Mouse (Mus musculus): ENCODE results near the gene Ceacam11.

Gene Ceacam11

DNA sequence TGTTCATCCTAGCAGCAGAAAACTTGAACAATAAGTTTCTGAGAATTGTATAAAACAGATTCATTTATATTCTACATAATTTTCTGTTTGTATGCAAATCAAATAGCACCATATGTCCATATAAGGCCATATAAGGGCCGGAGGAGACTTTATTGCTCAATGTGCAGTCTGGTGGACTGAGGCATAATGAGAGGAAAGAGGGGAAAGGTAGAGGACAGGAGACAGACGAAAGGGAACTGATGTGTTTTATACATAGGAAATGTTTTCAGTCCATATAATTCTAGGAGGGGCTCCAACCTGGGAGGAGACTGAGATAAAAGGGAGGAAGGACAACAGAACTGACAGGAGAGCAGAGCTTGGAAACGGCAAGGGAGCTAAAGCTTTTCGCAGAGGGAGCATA lies at the start of gene Ceacam11:
Ceacam11 (plus strand) TSS at position 301 of the 400 bp plus-strand sequence.
- WGBS, result 76% methylated on average over 4 of the region's 4 CpGs

DNA sequence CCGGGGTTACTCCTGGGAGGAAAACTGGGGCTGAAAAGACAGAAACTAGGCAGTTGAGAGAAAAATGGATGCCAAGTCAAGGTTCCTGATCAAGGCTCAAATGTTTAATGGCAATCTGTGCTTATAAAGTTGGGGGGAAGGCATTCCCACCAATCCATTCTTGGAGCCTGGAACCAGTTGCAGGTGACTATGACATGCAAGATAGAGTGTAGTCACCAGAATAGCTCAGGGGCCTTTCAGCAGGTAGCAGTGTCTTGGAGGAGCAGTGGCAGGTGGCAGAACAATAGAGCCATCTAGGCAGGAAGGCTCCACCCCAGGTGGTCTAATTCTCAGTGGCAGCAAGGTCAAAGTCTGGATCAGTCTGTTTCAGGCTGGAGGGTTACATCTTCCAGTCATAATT lies 29.2 kb downstream of the Ceacam11 start:
- WGBS, result 98% methylated on average over 1 of the region's 1 CpGs

DNA sequence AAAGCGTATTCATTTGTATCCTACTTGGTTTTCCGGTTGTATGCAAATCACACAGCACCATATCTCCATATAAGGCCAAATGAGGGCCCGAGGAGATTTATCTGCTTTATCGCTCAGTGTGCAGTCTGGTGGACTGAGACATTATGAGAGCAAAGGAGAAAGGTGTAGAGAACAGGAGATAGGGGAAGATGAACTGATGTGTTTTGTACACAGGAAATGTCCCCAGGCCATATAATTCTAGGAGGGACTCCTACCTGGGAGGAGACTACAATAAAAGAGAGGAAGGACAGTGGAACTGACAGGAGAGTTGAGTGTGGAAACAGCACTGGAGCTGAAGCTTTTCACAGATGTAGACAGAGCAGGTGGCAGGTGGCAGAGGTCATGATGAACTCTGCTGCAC lies 37.7 kb downstream of the Ceacam11 start, which contains the start of gene Ceacam13:
Ceacam13 (plus strand) TSS at position 301 of the 400 bp plus-strand sequence.
- WGBS, result 75% methylated on average over 4 of the region's 4 CpGs

Measured in cerebral cortex, adult 2 months (tissue).